Mouse (Mus musculus): ENCODE results near the gene Mfap2. TPM values are rescaled to one million over a fixed set of nuclear protein-coding genes. Genes with fewer than 3 reads are reported as not detected.

Gene Mfap2
- polyA plus RNA-seq, 1 experiment, result 9.6 TPM

- peak within 1 kb of the TSS; percentile 34; the same call in 1 of the 2 replicates for H3K27ac ChIP-seq (ENCODE audit: insufficient read depth, low read length)
- H3K4me3 ChIP-seq (ENCODE audit: insufficient read depth, low read length), result peak within 1 kb of the TSS; percentile 57
- TF ChIP-seq CTCF (IDR thresholded peaks at IDR 0.05; ENCODE audit: extremely low read depth, insufficient read depth, low read length) (no peak), POLR2A (IDR thresholded peaks at IDR 0.05; ENCODE audit: extremely low read depth, insufficient read depth, low read length) (peak; percentile 40; the same call in 1 of the 2 replicates)
- H3K4me1 ChIP-seq (ENCODE audit: control insufficient read depth, insufficient read depth, low read length), result peaks cover 6% of the 10 kb centered on the region
Measured at GRCm38 (mm10) chr4:140986711-140987395, 23.4 kb upstream of the Mfap2 start, which contains the start of gene Atp13a2. Atp13a2 (plus strand) TSS chr4:140986873.

DNA sequence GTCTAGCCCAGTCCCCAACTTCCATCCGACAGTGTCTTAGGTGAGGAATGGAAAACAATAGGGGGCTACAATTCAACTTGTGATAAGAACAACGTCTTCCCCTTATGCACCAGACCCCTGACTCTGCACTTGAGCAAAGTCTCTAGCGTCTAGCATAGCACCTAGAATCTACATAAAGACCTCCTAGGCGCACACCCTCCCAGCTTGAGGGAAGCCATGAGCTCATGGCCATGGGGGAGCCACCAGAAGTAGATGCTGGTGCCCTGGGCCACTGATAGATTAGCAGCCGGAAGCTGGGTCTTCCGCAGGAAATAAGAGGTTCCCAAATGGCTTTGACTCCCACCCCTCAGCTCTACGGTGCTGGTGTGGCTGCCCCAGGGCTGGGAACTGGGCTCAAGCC is 22.7 kb upstream of the Mfap2 start:
- TF ChIP-seq CTCF (IDR thresholded peaks at IDR 0.05; ENCODE audit: extremely low read depth, insufficient read depth, low read length), result no peak
- TF ChIP-seq POLR2A (IDR thresholded peaks at IDR 0.05; ENCODE audit: extremely low read depth, insufficient read depth, low read length), result no peak
- H3K27ac ChIP-seq (ENCODE audit: insufficient read depth, low read length), result peak overlapping the region; percentile 34; the same call in 1 of the 2 replicates
- H3K4me1 ChIP-seq (ENCODE audit: control insufficient read depth, insufficient read depth, low read length), result peaks cover 6% of the 10 kb centered on the region
- H3K4me3 ChIP-seq (ENCODE audit: insufficient read depth, low read length), result peak overlapping the region; percentile 57

- Histone ChIP-seq H3K4me3 (ENCODE audit: insufficient read depth, low read length) (no peak overlapping the region), H3K27ac (ENCODE audit: insufficient read depth, low read length) (no peak overlapping the region), H3K4me1 (ENCODE audit: control insufficient read depth, insufficient read depth, low read length) (peaks cover 6% of the 10 kb centered on the region)
- TF ChIP-seq CTCF (IDR thresholded peaks at IDR 0.05; ENCODE audit: extremely low read depth, insufficient read depth, low read length) (no peak), POLR2A (IDR thresholded peaks at IDR 0.05; ENCODE audit: extremely low read depth, insufficient read depth, low read length) (no peak)
Measured at GRCm38 (mm10) chr4:140988706-140989290, 21.4 kb upstream of the Mfap2 start.

DNA sequence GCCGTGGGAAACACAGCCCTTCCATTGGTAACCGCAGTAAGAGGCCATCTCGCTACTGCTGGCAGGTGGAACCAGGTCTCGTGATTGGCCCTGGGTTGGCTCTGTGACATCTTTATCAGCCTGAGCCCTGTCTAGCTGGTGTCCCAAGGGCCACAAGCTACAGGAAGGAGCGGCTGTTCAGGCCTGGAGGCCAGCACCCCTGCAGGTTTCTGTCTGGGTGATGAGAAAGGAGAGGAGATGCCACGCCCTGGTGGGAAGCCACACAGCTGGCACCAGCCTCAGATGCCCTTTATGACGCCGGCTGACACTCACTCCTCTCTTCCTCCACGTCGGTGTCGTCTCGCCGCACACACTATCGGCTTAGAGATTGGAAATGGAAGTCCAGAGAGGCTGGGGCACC is 20.8 kb upstream of the Mfap2 start:
- Histone ChIP-seq H3K27ac (ENCODE audit: insufficient read depth, low read length) (no peak overlapping the region), H3K4me1 (ENCODE audit: control insufficient read depth, insufficient read depth, low read length) (peaks cover 6% of the 10 kb centered on the region), H3K4me3 (ENCODE audit: insufficient read depth, low read length) (no peak overlapping the region)
- TF ChIP-seq CTCF (IDR thresholded peaks at IDR 0.05; ENCODE audit: extremely low read depth, insufficient read depth, low read length) (no peak), POLR2A (IDR thresholded peaks at IDR 0.05; ENCODE audit: extremely low read depth, insufficient read depth, low read length) (no peak)

DNA sequence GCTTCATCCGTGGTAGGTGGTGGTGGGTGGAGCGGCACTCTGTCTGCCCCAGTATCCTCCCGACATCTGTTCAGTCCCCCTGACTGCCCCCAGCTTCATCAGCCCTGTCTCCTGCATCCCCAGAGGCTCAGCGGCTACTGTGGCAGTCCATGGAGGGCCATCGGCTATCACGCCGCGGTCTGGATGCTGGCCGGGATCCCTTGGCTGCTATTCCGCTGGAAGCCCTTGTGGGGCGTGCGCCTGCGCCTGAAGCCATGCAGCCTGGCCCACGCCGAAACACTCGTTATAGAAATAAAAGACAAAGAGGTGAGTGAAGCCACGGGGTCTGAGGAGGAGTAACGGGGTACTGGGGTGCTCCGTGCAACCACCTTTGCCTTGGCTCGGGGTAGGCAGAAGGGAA is 18.0 kb upstream of the Mfap2 start:
- no peak for TF ChIP-seq POLR2A (IDR thresholded peaks at IDR 0.05; ENCODE audit: extremely low read depth, insufficient read depth, low read length)
- TF ChIP-seq CTCF (IDR thresholded peaks at IDR 0.05; ENCODE audit: extremely low read depth, insufficient read depth, low read length), result no peak
- H3K4me3 ChIP-seq (ENCODE audit: insufficient read depth, low read length), result no peak overlapping the region
- H3K27ac ChIP-seq (ENCODE audit: insufficient read depth, low read length), result no peak overlapping the region
- H3K4me1 ChIP-seq (ENCODE audit: control insufficient read depth, insufficient read depth, low read length), result peaks cover 6% of the 10 kb centered on the region

DNA sequence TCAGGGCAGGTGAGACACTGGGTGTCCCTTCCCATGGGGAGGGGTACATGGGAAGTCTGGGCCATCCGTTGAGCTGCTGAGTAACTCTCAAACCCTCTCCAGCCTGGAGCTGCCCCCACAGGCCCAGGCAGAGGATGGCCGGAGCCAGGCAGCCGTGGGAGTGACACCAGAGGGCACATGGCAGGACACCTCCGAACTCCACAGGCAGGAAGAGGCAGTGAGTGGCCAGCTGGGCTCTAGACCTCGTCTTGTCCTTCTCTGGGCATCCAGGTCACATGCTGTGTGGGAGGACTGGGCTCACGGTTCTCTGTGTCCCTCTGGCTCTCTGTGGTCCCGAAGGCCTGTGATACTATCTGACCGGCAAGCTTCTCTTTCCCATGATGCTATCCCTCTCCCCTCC is 16.4 kb upstream of the Mfap2 start:
- H3K4me3 ChIP-seq (ENCODE audit: insufficient read depth, low read length), result no peak overlapping the region
- H3K27ac ChIP-seq (ENCODE audit: insufficient read depth, low read length), result no peak overlapping the region
- peaks cover 1% of the 10 kb centered on the region for H3K4me1 ChIP-seq (ENCODE audit: control insufficient read depth, insufficient read depth, low read length)
- TF ChIP-seq POLR2A (IDR thresholded peaks at IDR 0.05; ENCODE audit: extremely low read depth, insufficient read depth, low read length) (no peak), CTCF (IDR thresholded peaks at IDR 0.05; ENCODE audit: extremely low read depth, insufficient read depth, low read length) (no peak)

DNA sequence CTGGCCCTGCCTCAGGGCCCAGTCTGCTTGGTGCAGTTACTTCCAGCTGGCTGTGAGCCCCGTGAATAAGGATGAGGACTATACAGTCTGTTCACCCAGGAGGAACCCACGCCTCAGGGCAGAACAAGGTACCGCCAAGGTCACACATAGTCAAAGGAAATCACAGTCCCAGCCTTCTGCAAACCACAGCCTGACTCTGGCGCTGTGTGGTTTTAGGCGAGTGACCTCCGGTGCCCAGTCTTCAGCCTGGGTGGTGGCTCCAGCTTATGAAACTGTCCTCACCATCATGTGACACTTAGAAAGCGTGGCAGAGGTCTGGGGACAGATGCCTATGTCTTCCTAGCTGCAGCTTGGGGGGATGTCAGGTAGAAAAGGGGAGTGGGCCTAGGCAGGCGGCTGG is 14.4 kb upstream of the Mfap2 start:
- TF ChIP-seq CTCF (IDR thresholded peaks at IDR 0.05; ENCODE audit: extremely low read depth, insufficient read depth, low read length), result no peak
- TF ChIP-seq POLR2A (IDR thresholded peaks at IDR 0.05; ENCODE audit: extremely low read depth, insufficient read depth, low read length), result no peak
- no peak overlapping the region for H3K4me3 ChIP-seq (ENCODE audit: insufficient read depth, low read length)
- no peak overlapping the region for H3K27ac ChIP-seq (ENCODE audit: insufficient read depth, low read length)

GRCm38 (mm10) chr4:140996812-140997211 is 13.4 kb upstream of the Mfap2 start:
- Histone ChIP-seq H3K4me1 (ENCODE audit: control insufficient read depth, insufficient read depth, low read length) (no peaks in the 10 kb centered on the region), H3K4me3 (ENCODE audit: insufficient read depth, low read length) (no peak overlapping the region), H3K27ac (ENCODE audit: insufficient read depth, low read length) (no peak overlapping the region)
- no peak for TF ChIP-seq CTCF (IDR thresholded peaks at IDR 0.05; ENCODE audit: extremely low read depth, insufficient read depth, low read length)

More for the DNA sequence above, 14.4 kb upstream of the Mfap2 start:
- no peaks in the 10 kb centered on the region for H3K4me1 ChIP-seq (ENCODE audit: control insufficient read depth, insufficient read depth, low read length)

- H3K4me3 ChIP-seq (ENCODE audit: insufficient read depth, low read length), result no peak overlapping the region
- TF ChIP-seq POLR2A (IDR thresholded peaks at IDR 0.05; ENCODE audit: extremely low read depth, insufficient read depth, low read length), result no peak
- no peak for TF ChIP-seq CTCF (IDR thresholded peaks at IDR 0.05; ENCODE audit: extremely low read depth, insufficient read depth, low read length)
- H3K4me1 ChIP-seq (ENCODE audit: control insufficient read depth, insufficient read depth, low read length), result peaks cover 3% of the 10 kb centered on the region; the same call in 1 of the 2 replicates
- H3K27ac ChIP-seq (ENCODE audit: insufficient read depth, low read length), result no peak overlapping the region
Measured at GRCm38 (mm10) chr4:141005983-141006382, 4.2 kb upstream of the Mfap2 start.

- Histone ChIP-seq H3K4me3 (ENCODE audit: insufficient read depth, low read length) (no peak overlapping the region), H3K27ac (ENCODE audit: insufficient read depth, low read length) (no peak overlapping the region), H3K4me1 (ENCODE audit: control insufficient read depth, insufficient read depth, low read length) (peaks cover 8% of the 10 kb centered on the region; the same call in 1 of the 2 replicates)
- TF ChIP-seq POLR2A (IDR thresholded peaks at IDR 0.05; ENCODE audit: extremely low read depth, insufficient read depth, low read length), result no peak
Measured at GRCm38 (mm10) chr4:141008028-141008427, 2.2 kb upstream of the Mfap2 start.
